Mouse (Mus musculus) stomach, embryonic 14.5 days (tissue): ENCODE results near the gene Gm20388. TPM values are rescaled to one million over a fixed set of nuclear protein-coding genes. Genes with fewer than 3 reads are reported as not detected.

Experiments
- ATAC-seq: fragments of 200-750 bp; cut with Nextera tagmentation; 2 replicates; pipeline ENCODE4 v1.8.0; 2017; ENCODE audit warnings: low read depth, moderate TSS enrichment; ENCODE audit not compliant: insufficient number of reproducible peaks, insufficient read depth, low FRiP score
- H3K27ac ChIP-seq: fragments of 300-500 bp; sonication (generic); 2 replicates; pipeline ENCODE4 v1.5.1; 2014; ENCODE audit warnings: mild to moderate bottlenecking, low read length, moderate library complexity, mixed read lengths
- H3K27me3 ChIP-seq: fragments of 300-500 bp; sonication (generic); 2 replicates; pipeline ENCODE4 v1.6.1; 2014; ENCODE audit warnings: low read length, control low read depth, mixed read lengths; ENCODE audit not compliant: control insufficient read depth, insufficient read depth
- H3K36me3 ChIP-seq: fragments of 300-500 bp; sonication (generic); 2 replicates; pipeline ENCODE4 v1.6.1; 2014; ENCODE audit warnings: mild to moderate bottlenecking, control low read depth, low read length, moderate library complexity, mixed read lengths; ENCODE audit not compliant: control insufficient read depth, insufficient read depth
- H3K4me1 ChIP-seq: fragments of 300-500 bp; sonication (generic); 2 replicates; pipeline ENCODE4 v1.6.1; 2014; ENCODE audit warnings: low read length, control low read depth, mixed read lengths; ENCODE audit not compliant: control insufficient read depth, insufficient read depth
- H3K4me2 ChIP-seq: fragments of 300-500 bp; sonication (generic); replicated peaks from 2 replicates; pipeline ENCODE4 v1.6.1; 2014; ENCODE audit warnings: low read depth, low read length, control low read depth
- H3K4me3 ChIP-seq: fragments of 300-500 bp; sonication (generic); 2 replicates; pipeline ENCODE4 v1.5.1; 2014; ENCODE audit warnings: low read depth, low read length, control low read depth
- H3K9ac ChIP-seq: fragments of 300-500 bp; sonication (generic); replicated peaks from 2 replicates; pipeline ENCODE4 v1.6.1; 2014; ENCODE audit warnings: low read depth, mild to moderate bottlenecking, control low read depth, low read length, moderate library complexity, mixed read lengths
- H3K9me3 ChIP-seq: fragments of 300-500 bp; sonication (generic); 2 replicates; pipeline ENCODE4 v1.6.1; 2016; ENCODE audit warnings: low read depth, low read length, control low read depth; ENCODE audit not compliant: control insufficient read depth
- WGBS: fragments of 180-500 bp; shearing (Covaris S2); extraction: QIAGEN DNeasy Blood & Tissue Kit; methylation state at CpG from one replicate; pipeline ENCODE4 v1.1.7; 2014; 5-methylcytosine and 5-hydroxymethylcytosine counted together
- polyA plus RNA-seq: library from polyadenylated mRNA; unstranded; fragments of >200 nt; fragmentation: Nextera tagmentation; extraction: Ambion mirVana; gene quantifications from 2 replicates; pipeline ENCODE4 v1.2.1, GENCODE M21; 2014

The Gm20388 gene
- polyA plus RNA-seq, 1 experiment from 2014 or later = 11.4 TPM

DNA sequence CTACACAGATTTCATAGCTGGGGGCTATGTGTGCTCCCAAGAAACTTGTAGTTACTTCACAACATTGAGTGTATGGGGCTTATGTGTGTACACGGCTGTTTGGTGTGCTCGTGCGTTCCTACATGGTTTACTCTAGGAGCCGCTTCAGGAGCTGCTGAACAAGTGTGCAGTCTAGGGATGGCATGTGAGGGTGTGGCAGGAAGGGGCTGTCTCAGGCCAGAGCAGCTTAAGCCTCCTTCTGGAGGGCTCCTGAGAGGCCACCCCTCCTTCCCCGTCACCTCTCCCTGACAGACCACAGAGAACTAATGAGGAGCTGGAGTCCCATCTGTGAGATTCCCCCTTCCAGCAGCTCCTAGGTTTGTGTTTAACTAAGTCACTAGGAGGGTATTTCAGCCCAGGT, 2077.3 kb downstream of the Gm20388 start:
- no peak for ATAC-seq
- no peaks in the 10 kb centered on the region for H3K4me1 ChIP-seq
- WGBS = 83% methylated on average over 5 of the region's 5 CpGs
- H3K9ac ChIP-seq = no peak overlapping the region
- no peaks in the 10 kb centered on the region for H3K27me3 ChIP-seq
- no peak overlapping the region for H3K27ac ChIP-seq
- H3K9me3 ChIP-seq = no peaks in the 10 kb centered on the region
- H3K4me2 ChIP-seq = no peak overlapping the region
- no peak overlapping the region for H3K4me3 ChIP-seq
- H3K36me3 ChIP-seq = peaks cover 27% of the 10 kb centered on the region

DNA sequence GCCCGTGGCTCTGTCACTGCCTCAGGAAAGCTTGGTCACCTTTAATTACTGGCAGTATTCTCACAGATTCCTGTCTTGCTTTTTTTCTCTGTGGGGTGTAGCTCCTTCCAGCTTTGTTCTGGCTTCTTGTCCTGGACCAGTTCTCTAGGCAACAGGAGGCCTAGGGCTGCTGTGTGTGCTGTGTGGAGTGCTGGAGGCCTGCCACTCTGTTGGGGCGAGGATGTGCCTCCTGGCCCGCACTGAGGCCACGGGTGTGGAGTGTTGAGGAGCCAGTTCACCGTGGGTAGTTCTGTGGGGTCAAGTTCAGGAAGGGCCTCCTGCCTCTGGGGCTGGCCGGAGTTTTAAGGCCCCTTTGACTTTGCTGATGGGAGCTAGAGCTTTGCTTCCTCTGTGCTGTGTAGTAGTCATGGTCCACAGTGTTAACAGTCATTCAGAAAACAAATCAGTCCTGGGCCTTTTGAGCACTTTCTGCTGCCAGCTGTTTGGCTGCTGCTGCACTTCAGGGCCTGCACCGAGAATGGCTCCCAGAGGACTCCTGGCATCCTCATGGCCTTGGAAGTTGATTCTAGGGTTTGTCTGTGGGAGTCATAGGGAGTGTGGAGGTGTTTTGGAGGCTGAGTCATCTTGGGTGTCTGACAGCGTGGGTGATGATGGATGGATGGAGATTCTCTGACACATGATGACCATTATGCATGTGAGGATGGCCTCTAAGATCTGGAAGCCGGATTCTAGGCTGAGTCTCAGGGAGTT, 2080.0 kb downstream of the Gm20388 start:
- H3K4me1 ChIP-seq = no peaks in the 10 kb centered on the region
- H3K4me3 ChIP-seq = no peak overlapping the region
- H3K27ac ChIP-seq = no peak overlapping the region
- no peak overlapping the region for H3K9ac ChIP-seq
- H3K27me3 ChIP-seq = no peaks in the 10 kb centered on the region
- 86% methylated on average over 9 of the region's 9 CpGs for WGBS
- H3K9me3 ChIP-seq = no peaks in the 10 kb centered on the region
- H3K4me2 ChIP-seq = no peak overlapping the region
- H3K36me3 ChIP-seq = peaks cover 28% of the 10 kb centered on the region
- no peak for ATAC-seq

DNA sequence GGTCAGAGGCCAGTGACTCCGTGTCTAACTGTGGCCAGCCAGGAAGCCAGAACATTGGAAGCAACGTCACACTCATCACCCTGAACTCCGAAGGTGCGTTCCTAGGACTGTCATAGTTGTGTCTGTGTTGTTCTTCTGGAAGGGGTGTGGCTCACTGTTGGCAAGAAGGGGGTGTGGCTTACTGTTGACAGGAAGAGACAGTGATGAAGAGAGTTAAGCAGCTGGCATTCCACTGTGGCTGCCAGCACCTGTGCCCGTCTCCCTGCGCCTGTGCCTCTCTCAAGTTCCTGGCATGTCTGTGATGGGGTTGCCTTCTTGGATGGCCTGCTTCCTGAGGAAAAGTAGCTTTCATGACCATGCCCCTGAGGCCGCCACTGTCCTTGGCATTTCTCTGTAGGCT, 2081.0 kb downstream of the Gm20388 start:
- 82% methylated on average over 7 of the region's 7 CpGs for WGBS
- Histone ChIP-seq H3K36me3 (peaks cover 31% of the 10 kb centered on the region), H3K4me2 (no peak overlapping the region)

DNA sequence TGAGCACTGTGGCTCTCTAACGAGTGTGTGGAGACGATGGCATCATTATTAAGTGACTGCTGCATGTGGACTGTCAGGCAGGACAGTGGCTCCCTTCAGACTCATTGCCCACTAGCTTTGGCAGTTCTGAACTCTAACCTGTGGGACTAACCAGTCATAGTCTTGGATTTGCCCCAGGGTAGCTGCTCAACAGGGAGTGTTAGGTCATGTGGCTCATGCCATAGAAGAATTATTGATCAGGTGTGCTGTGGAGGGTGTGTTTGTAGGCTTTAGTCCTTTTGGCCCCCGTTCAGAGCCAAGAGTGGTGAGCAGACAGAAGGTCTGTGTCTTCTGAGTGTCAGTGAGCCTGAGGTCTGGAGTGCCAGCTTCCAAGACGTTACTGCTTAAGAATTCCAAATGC, 2082.3 kb downstream of the Gm20388 start:
- Histone ChIP-seq H3K36me3 (peaks cover 39% of the 10 kb centered on the region), H3K27ac (no peak overlapping the region)
- ATAC-seq = no peak

More for the DNA sequence above, 2081.0 kb downstream of the Gm20388 start:
- no peak for ATAC-seq
- no peaks in the 10 kb centered on the region for H3K27me3 ChIP-seq
- H3K4me1 ChIP-seq = no peaks in the 10 kb centered on the region
- no peak overlapping the region for H3K4me3 ChIP-seq
- no peak overlapping the region for H3K9ac ChIP-seq
- H3K9me3 ChIP-seq = no peaks in the 10 kb centered on the region
- no peak overlapping the region for H3K27ac ChIP-seq

DNA sequence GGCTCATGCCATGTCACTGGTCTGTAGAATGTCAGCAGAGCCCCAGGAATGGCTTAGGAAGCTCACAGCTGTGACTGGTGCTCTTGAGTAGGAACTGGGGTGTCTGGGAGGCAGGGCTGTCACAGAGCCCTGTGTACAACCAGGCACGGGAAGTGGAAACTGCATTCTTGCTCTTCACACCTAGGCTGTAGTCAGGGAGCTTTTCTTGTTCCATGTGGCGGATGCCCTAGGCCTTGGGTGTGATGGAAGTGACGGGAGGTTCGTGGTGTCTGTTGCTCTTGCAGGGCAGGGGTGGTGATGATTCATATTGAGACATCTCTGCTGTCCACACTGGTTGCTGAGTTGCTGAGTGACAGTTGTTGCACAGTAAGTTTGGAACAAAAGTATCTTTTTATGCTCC, 2084.5 kb downstream of the Gm20388 start:
- H3K36me3 ChIP-seq = peaks cover 47% of the 10 kb centered on the region
- H3K27ac ChIP-seq = no peak overlapping the region
- no peak overlapping the region for H3K9ac ChIP-seq

More for the DNA sequence above, 2082.3 kb downstream of the Gm20388 start:
- 77% methylated on average over 4 of the region's 4 CpGs for WGBS
- Histone ChIP-seq H3K4me1 (no peaks in the 10 kb centered on the region), H3K4me3 (no peak overlapping the region), H3K4me2 (no peak overlapping the region), H3K9ac (no peak overlapping the region), H3K27me3 (no peaks in the 10 kb centered on the region), H3K9me3 (no peaks in the 10 kb centered on the region)

DNA sequence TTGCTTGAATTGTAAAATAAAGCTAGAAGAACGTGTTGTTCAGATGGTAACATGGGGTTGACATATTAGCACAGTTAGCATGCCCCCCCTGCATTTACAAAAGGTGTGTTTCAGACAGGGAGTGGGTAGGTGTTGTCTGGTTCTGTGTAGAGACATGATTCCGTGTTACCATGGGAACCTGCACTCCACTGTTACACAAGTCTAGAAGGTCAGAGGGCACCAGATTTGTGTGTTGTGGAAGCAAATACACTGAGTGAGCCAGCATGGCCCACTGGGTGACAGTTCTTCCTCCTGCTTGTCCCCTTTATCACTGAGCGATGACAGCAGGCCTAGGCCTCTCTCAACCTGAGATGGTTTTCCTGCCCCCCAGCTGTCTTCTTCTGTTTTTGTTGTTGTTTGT, 2085.3 kb downstream of the Gm20388 start:
- H3K9me3 ChIP-seq = no peaks in the 10 kb centered on the region
- H3K27ac ChIP-seq = no peak overlapping the region
- 66% methylated on average over 3 of the region's 3 CpGs for WGBS

More for the DNA sequence above, 2084.5 kb downstream of the Gm20388 start:
- Histone ChIP-seq H3K4me3 (no peak overlapping the region), H3K9me3 (no peaks in the 10 kb centered on the region), H3K4me1 (no peaks in the 10 kb centered on the region), H3K27me3 (no peaks in the 10 kb centered on the region), H3K4me2 (no peak overlapping the region)
- ATAC-seq = no peak
- WGBS = 64% methylated on average over 4 of the region's 4 CpGs

DNA sequence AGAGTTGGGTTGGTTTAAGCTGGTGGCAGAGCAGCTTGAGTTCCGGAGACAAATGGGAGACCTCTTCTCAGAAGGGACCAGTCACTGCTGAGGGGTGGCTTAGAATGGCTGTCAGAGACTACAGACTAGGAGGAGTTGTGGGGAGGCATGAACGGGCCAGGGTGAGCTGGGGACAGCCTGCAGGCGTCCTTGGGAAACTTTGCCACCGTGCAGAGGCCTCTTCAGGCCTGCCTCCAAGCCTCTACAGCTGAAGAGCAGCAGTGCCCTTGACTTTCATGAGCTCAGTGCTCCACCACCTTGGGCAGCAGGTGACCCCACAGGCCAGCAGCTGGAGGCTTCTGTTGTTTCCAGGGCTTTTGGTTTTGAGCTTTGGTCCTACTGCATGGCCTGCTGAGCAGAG, 2088.0 kb downstream of the Gm20388 start:
- H3K27ac ChIP-seq = no peak overlapping the region
- no peaks in the 10 kb centered on the region for H3K9me3 ChIP-seq
- H3K4me1 ChIP-seq = no peaks in the 10 kb centered on the region
- no peak overlapping the region for H3K9ac ChIP-seq
- WGBS = 94% methylated on average over 4 of the region's 4 CpGs
- H3K27me3 ChIP-seq = no peaks in the 10 kb centered on the region
- no peak overlapping the region for H3K4me3 ChIP-seq
- peaks cover 47% of the 10 kb centered on the region for H3K36me3 ChIP-seq
- H3K4me2 ChIP-seq = no peak overlapping the region
- no peak for ATAC-seq

More for the DNA sequence above, 2085.3 kb downstream of the Gm20388 start:
- no peak overlapping the region for H3K4me3 ChIP-seq
- peaks cover 49% of the 10 kb centered on the region for H3K36me3 ChIP-seq
- H3K9ac ChIP-seq = no peak overlapping the region
- H3K27me3 ChIP-seq = no peaks in the 10 kb centered on the region
- H3K4me2 ChIP-seq = no peak overlapping the region
- no peaks in the 10 kb centered on the region for H3K4me1 ChIP-seq
- ATAC-seq = no peak

DNA sequence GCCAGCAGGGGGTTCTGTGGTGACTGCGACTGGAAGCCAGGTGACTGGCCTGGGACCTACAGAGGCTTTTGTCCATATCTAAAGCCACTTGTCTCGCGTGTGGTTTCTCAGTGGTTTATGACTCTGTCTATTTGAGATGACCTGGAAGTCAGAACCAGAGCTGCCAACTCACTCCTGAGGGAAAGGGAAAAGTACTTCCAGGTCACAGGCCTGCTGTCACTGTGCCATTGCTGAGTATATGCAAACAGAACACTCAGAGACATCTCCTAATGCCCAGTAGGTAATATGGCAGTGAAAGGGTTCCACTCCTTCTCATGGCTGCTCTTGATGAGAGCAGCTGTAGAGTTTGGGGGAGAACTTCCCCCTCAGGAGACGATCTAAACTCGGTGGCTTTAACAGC, 2088.6 kb downstream of the Gm20388 start:
- H3K9ac ChIP-seq = no peak overlapping the region
- H3K27ac ChIP-seq = no peak overlapping the region
- H3K4me1 ChIP-seq = no peaks in the 10 kb centered on the region
- 88% methylated on average over 5 of the region's 5 CpGs for WGBS
- no peak overlapping the region for H3K4me2 ChIP-seq
- H3K36me3 ChIP-seq = peaks cover 49% of the 10 kb centered on the region
- no peaks in the 10 kb centered on the region for H3K27me3 ChIP-seq
- no peak for ATAC-seq
- no peak overlapping the region for H3K4me3 ChIP-seq
- no peaks in the 10 kb centered on the region for H3K9me3 ChIP-seq
